Mouse (Mus musculus) midbrain, embryonic 11.5 days (tissue): ENCODE measurements around the gene Dmrt1. TPM values are rescaled to one million over a fixed set of nuclear protein-coding genes. Genes with fewer than 3 reads are reported as not detected.
A peak's percentile ranks its signal among the peaks of the same experiment; 100 is the strongest.

ENCODE experiments used
- ATAC-seq: fragments of 200-750 bp; cut with Nextera tagmentation; 2 replicates; pipeline ENCODE4 v1.8.0; 2017; ENCODE audit warnings: moderate TSS enrichment, moderate library complexity; ENCODE audit not compliant: low FRiP score
- DNase-seq: peaks from one replicate; pipeline ENCODE4 v3.0.0; 2015; ENCODE audit warnings: low spot score; ENCODE audit errors: missing footprints
- H3K27ac ChIP-seq: fragments of 300-500 bp; sonication (generic); 2 replicates; pipeline ENCODE4 v1.5.1; 2014; ENCODE audit warnings: low read depth, low read length
- H3K27me3 ChIP-seq: fragments of 300-500 bp; sonication (generic); 2 replicates; pipeline ENCODE4 v1.6.1; 2014; ENCODE audit warnings: mild to moderate bottlenecking, low read length, moderate library complexity, mixed read lengths; ENCODE audit not compliant: control insufficient read depth, insufficient read depth
- H3K36me3 ChIP-seq: fragments of 300-500 bp; sonication (generic); 2 replicates; pipeline ENCODE4 v1.6.1; 2014; ENCODE audit warnings: mild to moderate bottlenecking, low read length, moderate library complexity, mixed read lengths; ENCODE audit not compliant: control insufficient read depth, insufficient read depth
- H3K4me1 ChIP-seq: fragments of 300-500 bp; sonication (generic); 2 replicates; pipeline ENCODE4 v1.6.1; 2014; ENCODE audit warnings: low read length; ENCODE audit not compliant: control insufficient read depth, insufficient read depth
- H3K4me2 ChIP-seq: fragments of 300-500 bp; sonication (generic); 2 replicates; pipeline ENCODE4 v1.6.1; 2014; ENCODE audit warnings: mild to moderate bottlenecking, moderate library complexity
- H3K4me3 ChIP-seq: fragments of 300-500 bp; sonication (generic); 2 replicates; pipeline ENCODE4 v1.5.1; 2014; ENCODE audit warnings: low read depth, low read length
- H3K9ac ChIP-seq: fragments of 300-500 bp; sonication (generic); 2 replicates; pipeline ENCODE4 v1.6.1; 2014; ENCODE audit warnings: low read length
- H3K9me3 ChIP-seq: fragments of 300-500 bp; sonication (generic); 2 replicates; pipeline ENCODE4 v1.6.1; 2016; ENCODE audit warnings: low read length; ENCODE audit not compliant: control insufficient read depth
- WGBS: fragments of 180-500 bp; shearing (Covaris S2); extraction: QIAGEN DNeasy Blood & Tissue Kit; methylation state at CpG from one replicate; pipeline ENCODE4 v1.1.7; 2014; 5-methylcytosine and 5-hydroxymethylcytosine counted together
- polyA plus RNA-seq: library from polyadenylated mRNA; unstranded; fragments of >200 nt; fragmentation: Nextera tagmentation; extraction: Ambion mirVana; gene quantifications from 2 replicates; pipeline ENCODE4 v1.2.1, GENCODE M21; 2014

Gene Dmrt1
- polyA plus RNA-seq, 1 experiment from 2014 or later, result not detected

DNA sequence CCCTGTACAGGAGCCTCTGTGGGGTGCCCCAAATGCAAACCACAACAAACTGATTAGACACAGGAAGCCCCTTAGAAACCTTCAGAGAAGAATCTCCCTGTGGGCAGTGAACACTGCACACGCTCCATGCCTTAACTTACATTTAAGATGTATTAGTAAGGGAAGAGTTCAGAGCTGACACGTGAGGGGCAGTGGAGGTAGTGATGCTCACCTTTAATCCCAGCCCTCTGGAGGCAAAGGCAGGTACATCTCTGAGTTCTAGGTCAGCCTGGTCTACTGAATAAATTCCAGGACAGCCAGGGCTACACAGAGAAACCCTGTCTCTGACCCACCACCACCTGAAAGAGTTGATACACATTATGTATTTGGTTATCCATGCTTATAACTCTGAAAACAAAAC lies 15.9 kb upstream of the Dmrt1 start:
- H3K4me3 ChIP-seq, result no peak overlapping the region
- WGBS, result 44% methylated on average over 2 of the region's 2 CpGs
- DNase-seq, result peak; percentile 41
- H3K27ac ChIP-seq, result no peak overlapping the region
- H3K4me1 ChIP-seq, result no peaks in the 10 kb centered on the region
- no peak for ATAC-seq
- H3K27me3 ChIP-seq, result peaks cover 12% of the 10 kb centered on the region
- H3K4me2 ChIP-seq, result no peak overlapping the region
- no peaks in the 10 kb centered on the region for H3K36me3 ChIP-seq
- H3K9me3 ChIP-seq, result no peaks in the 10 kb centered on the region
- H3K9ac ChIP-seq, result no peak overlapping the region

GRCm38 (mm10) chr19:25497434-25497833 lies 8.0 kb upstream of the Dmrt1 start:
- no peak for ATAC-seq
- H3K4me2 ChIP-seq, result no peak overlapping the region
- no peaks in the 10 kb centered on the region for H3K27me3 ChIP-seq
- no peak overlapping the region for H3K9ac ChIP-seq
- no peaks in the 10 kb centered on the region for H3K9me3 ChIP-seq
- H3K4me1 ChIP-seq, result no peaks in the 10 kb centered on the region
- H3K36me3 ChIP-seq, result no peaks in the 10 kb centered on the region
- no peak for DNase-seq
- WGBS, result 69% methylated on average over 6 of the region's 6 CpGs
- no peak overlapping the region for H3K4me3 ChIP-seq
- no peak overlapping the region for H3K27ac ChIP-seq

- ATAC-seq, result no peak
- no peak overlapping the region for H3K9ac ChIP-seq
Measured at GRCm38 (mm10) chr19:25504878-25505277, 540 bp upstream of the Dmrt1 start.

DNA sequence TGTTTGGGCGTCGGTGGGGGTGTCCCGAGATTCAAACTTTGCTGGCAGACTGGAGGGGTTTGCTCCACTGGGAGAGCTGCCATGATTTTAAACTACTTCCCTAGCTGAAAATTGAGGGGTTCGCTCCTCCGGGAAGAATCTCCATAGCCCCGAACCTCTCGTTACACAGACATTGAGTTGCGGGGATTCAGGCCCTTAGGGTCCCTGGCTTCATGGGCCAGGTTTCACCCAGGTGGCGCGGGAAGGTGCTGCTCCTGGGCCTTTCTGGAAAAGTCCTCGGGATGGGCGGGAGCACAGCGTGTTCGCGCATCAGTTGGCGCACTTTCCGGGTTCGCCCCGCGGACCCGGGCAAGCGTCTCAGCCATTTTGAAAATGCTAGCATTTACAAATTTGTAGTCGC lies 1.2 kb downstream of the Dmrt1 start:
- 2% methylated on average over 23 of the region's 23 CpGs for WGBS
- no peak for ATAC-seq

More at GRCm38 (mm10) chr19:25504878-25505277, 540 bp upstream of the Dmrt1 start:
- peak; percentile 90 for DNase-seq
- no peak overlapping the region for H3K4me2 ChIP-seq
- H3K36me3 ChIP-seq, result no peaks in the 10 kb centered on the region
- WGBS, result 33% methylated on average over 10 of the region's 10 CpGs
- no peak overlapping the region for H3K4me3 ChIP-seq
- peaks cover 4% of the 10 kb centered on the region; the same call in 1 of the 2 replicates for H3K9me3 ChIP-seq
- peaks cover 9% of the 10 kb centered on the region; the same call in 1 of the 2 replicates for H3K4me1 ChIP-seq
- peaks cover 51% of the 10 kb centered on the region for H3K27me3 ChIP-seq
- H3K27ac ChIP-seq, result no peak overlapping the region

GRCm38 (mm10) chr19:25514986-25515530 lies 9.6 kb downstream of the Dmrt1 start:
- DNase-seq, result no peak
- 38% methylated on average over 12 of the region's 12 CpGs for WGBS
- ATAC-seq, result no peak

More for the DNA sequence above, 1.2 kb downstream of the Dmrt1 start:
- peak overlapping the region; percentile 23; the same call in 1 of the 2 replicates for H3K4me3 ChIP-seq
- H3K4me2 ChIP-seq, result peak overlapping the region; percentile 39
- H3K9ac ChIP-seq, result no peak overlapping the region
- no peaks in the 10 kb centered on the region for H3K36me3 ChIP-seq
- no peak overlapping the region for H3K27ac ChIP-seq
- peaks cover 4% of the 10 kb centered on the region; the same call in 1 of the 2 replicates for H3K9me3 ChIP-seq
- DNase-seq, result peak; percentile 95
- peaks cover 51% of the 10 kb centered on the region for H3K27me3 ChIP-seq
- H3K4me1 ChIP-seq, result peaks cover 9% of the 10 kb centered on the region; the same call in 1 of the 2 replicates

DNA sequence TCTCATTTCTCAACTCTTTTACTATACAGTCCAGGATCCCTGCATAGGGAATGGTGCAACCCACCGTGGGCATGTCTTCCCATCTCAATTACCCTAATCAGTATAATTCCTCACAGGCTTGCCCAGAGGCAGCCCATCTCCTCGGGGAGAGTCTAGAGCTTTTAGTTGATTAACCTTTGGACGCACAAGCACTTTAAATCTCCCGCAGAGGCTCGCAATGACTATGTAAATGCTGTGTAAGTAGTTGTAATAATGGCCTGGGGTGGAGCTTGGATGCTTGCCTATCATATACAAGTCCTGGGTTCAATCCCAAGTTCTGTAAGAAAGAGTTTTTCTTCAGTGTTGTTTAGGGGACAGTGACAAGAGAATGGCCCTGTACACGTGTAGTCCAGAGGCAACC lies 18.7 kb downstream of the Dmrt1 start:
- no peak overlapping the region for H3K4me3 ChIP-seq
- H3K27ac ChIP-seq, result no peak overlapping the region
- H3K9ac ChIP-seq, result no peak overlapping the region
- no peak for DNase-seq
- no peak for ATAC-seq
- no peaks in the 10 kb centered on the region for H3K4me1 ChIP-seq
- no peaks in the 10 kb centered on the region for H3K36me3 ChIP-seq
- H3K27me3 ChIP-seq, result no peaks in the 10 kb centered on the region
- 81% methylated on average over 6 of the region's 6 CpGs for WGBS
- H3K4me2 ChIP-seq, result no peak overlapping the region
- no peaks in the 10 kb centered on the region for H3K9me3 ChIP-seq

More at GRCm38 (mm10) chr19:25514986-25515530, 9.6 kb downstream of the Dmrt1 start:
- no peaks in the 10 kb centered on the region for H3K27me3 ChIP-seq
- H3K4me3 ChIP-seq, result no peak overlapping the region
- H3K36me3 ChIP-seq, result no peaks in the 10 kb centered on the region
- no peak overlapping the region for H3K9ac ChIP-seq
- H3K4me1 ChIP-seq, result no peaks in the 10 kb centered on the region; the same call in 1 of the 2 replicates
- no peak overlapping the region for H3K4me2 ChIP-seq
- H3K27ac ChIP-seq, result no peak overlapping the region
- H3K9me3 ChIP-seq, result no peaks in the 10 kb centered on the region

DNA sequence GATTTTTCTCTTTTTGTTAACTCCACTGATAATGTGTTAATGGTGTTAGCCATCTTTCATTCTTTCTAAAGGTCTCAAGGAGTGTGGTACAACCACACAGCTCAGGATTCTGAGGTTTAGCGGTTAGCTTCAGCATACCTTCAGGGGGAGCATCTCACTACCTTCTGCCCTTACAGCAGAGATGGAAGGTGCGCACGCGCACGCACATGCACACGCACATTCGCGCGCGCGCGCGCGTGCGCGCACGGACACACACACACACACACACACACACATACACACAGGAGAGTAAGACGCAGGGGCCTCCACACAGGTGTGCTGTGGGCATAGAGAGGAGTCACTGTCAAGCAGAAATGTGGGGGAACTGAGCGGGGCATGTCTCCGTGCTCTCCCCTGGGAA lies 20.3 kb downstream of the Dmrt1 start:
- no peak overlapping the region for H3K27ac ChIP-seq
- ATAC-seq (no peak), DNase-seq (no peak)
- no peak overlapping the region for H3K4me2 ChIP-seq
- no peak overlapping the region for H3K4me3 ChIP-seq
- WGBS, result 97% methylated on average over 20 of the region's 20 CpGs
- no peak overlapping the region for H3K9ac ChIP-seq
- no peaks in the 10 kb centered on the region for H3K27me3 ChIP-seq
- no peaks in the 10 kb centered on the region for H3K4me1 ChIP-seq
- no peaks in the 10 kb centered on the region for H3K9me3 ChIP-seq
- no peaks in the 10 kb centered on the region for H3K36me3 ChIP-seq

DNA sequence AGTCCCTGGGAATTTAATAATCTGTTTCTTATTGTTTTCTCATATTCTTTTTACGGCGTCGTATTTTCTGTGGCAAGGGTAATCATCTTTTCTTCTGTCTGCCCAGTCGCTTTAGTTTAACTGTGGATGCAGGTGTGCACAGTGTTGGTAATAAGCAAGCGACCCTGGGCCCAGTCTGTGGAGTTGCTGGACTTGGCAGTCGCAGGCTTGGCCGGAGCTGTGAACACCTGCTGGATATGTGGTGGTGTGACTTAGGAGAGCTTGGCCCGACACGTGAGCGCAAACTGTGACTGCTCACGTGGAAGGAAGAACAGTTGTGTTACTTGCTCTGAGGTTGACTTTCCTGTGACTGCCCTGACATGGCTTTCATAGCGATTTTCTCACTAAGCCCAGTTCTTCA lies 24.3 kb downstream of the Dmrt1 start:
- ATAC-seq (no peak), DNase-seq (no peak)
- Histone ChIP-seq H3K4me1 (no peaks in the 10 kb centered on the region), H3K27me3 (no peaks in the 10 kb centered on the region), H3K4me3 (no peak overlapping the region), H3K27ac (no peak overlapping the region), H3K36me3 (no peaks in the 10 kb centered on the region), H3K9ac (no peak overlapping the region), H3K9me3 (no peaks in the 10 kb centered on the region), H3K4me2 (no peak overlapping the region)
- 73% methylated on average over 12 of the region's 12 CpGs for WGBS

GRCm38 (mm10) chr19:25545714-25546340 lies 40.4 kb downstream of the Dmrt1 start:
- no peak overlapping the region for H3K4me2 ChIP-seq
- WGBS, result 35% methylated on average over 13 of the region's 13 CpGs
- no peak overlapping the region for H3K27ac ChIP-seq
- H3K9me3 ChIP-seq, result no peaks in the 10 kb centered on the region
- no peaks in the 10 kb centered on the region for H3K27me3 ChIP-seq
- ATAC-seq, result peak; percentile 65; the same call in 1 of the 2 replicates
- DNase-seq, result peak; percentile 91
- no peaks in the 10 kb centered on the region for H3K36me3 ChIP-seq
- H3K4me3 ChIP-seq, result no peak overlapping the region
- no peak overlapping the region for H3K9ac ChIP-seq
- no peaks in the 10 kb centered on the region for H3K4me1 ChIP-seq
